Mouse (Mus musculus): ENCODE measurements around the gene Hdgf. TPM values are rescaled to one million over a fixed set of nuclear protein-coding genes. Genes with fewer than 3 reads are reported as not detected.
A peak's percentile ranks its signal among the peaks of the same experiment; 100 is the strongest.
"Not testable (repeated sequence)": the region's sequence is repeated elsewhere in the genome, so short reads cannot be mapped to it uniquely, and the experiment has no call there.

The Hdgf gene
- polyA plus RNA-seq, 1 experiment from 2014 or later, result 179 TPM

DNA sequence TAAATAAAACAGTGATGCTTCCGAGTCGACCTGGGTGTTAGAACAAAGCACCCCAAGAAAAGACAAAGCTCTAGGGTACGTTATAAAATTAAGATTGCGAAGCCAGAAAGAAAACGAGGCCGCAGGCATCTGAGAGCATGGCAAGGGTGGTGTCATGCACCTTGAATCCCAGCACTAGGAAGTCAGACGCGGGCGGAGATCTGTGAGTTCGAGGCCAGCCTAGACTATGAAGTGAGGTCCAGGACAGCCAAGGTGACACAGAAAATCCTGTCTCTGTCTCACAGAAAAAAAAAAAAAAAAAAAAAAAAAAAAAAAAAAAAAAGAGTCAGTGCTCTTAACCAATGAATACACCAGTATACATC lies 20.1 kb upstream of the Hdgf start:
- H3K4me3 ChIP-seq (ENCODE audit: low read depth, low read length), result peak overlapping the region; percentile 90
- H3K9me3 ChIP-seq (replicated peaks; ENCODE audit: control insufficient read depth, low read length), result 0 out of 2 replicates have a peak, but pooled peaks cover 2% of the 10 kb centered on the region
- no peak for ATAC-seq (replicated peaks; ENCODE audit: insufficient number of reproducible peaks, low FRiP score, low TSS enrichment)
- 12% methylated on average over 10 of the region's 10 CpGs for WGBS (ENCODE audit: insufficient replicate concordance)
- H3K27ac ChIP-seq (ENCODE audit: low read depth, low read length), result no peak overlapping the region
- H3K27me3 ChIP-seq (ENCODE audit: control insufficient read depth, insufficient read depth, low read length), result no peaks in the 10 kb centered on the region
- 0 out of 2 replicates have a peak overlapping the region, but pooled peaks have one; percentile 50 for H3K9ac ChIP-seq (ENCODE audit: low read depth, low read length)
- H3K4me1 ChIP-seq (ENCODE audit: control insufficient read depth, insufficient read depth, low read length), result peaks cover 17% of the 10 kb centered on the region
- H3K4me2 ChIP-seq, result peak overlapping the region; percentile 60
- no peaks in the 10 kb centered on the region for H3K36me3 ChIP-seq (ENCODE audit: control insufficient read depth, insufficient read depth, low read length)

- Histone ChIP-seq H3K4me2 (peak overlapping the region; percentile 60), H3K4me1 (ENCODE audit: control insufficient read depth, insufficient read depth, low read length) (peaks cover 17% of the 10 kb centered on the region), H3K27me3 (ENCODE audit: control insufficient read depth, insufficient read depth, low read length) (no peaks in the 10 kb centered on the region), H3K9me3 (replicated peaks; ENCODE audit: control insufficient read depth, low read length) (0 out of 2 replicates have a peak, but pooled peaks cover 2% of the 10 kb centered on the region), H3K27ac (ENCODE audit: low read depth, low read length) (no peak overlapping the region), H3K36me3 (ENCODE audit: control insufficient read depth, insufficient read depth, low read length) (no peaks in the 10 kb centered on the region), H3K4me3 (ENCODE audit: low read depth, low read length) (peak overlapping the region; percentile 90; the same call in 1 of the 2 replicates), H3K9ac (ENCODE audit: low read depth, low read length) (no peak overlapping the region)
- ATAC-seq (replicated peaks; ENCODE audit: insufficient number of reproducible peaks, low FRiP score, low TSS enrichment), result no peak
- WGBS (ENCODE audit: insufficient replicate concordance), result 87% methylated on average over 6 of the region's 6 CpGs
Observed at GRCm38 (mm10) chr3:87886416-87886815, 19.7 kb upstream of the Hdgf start.

- WGBS (ENCODE audit: insufficient replicate concordance), result 81% methylated on average over 4 of the region's 4 CpGs
- H3K9me3 ChIP-seq (replicated peaks; ENCODE audit: control insufficient read depth, low read length); ATAC-seq (replicated peaks; ENCODE audit: insufficient number of reproducible peaks, low FRiP score, low TSS enrichment): not testable (repeated sequence)
Observed at GRCm38 (mm10) chr3:87887400-87887799, 18.7 kb upstream of the Hdgf start.

DNA sequence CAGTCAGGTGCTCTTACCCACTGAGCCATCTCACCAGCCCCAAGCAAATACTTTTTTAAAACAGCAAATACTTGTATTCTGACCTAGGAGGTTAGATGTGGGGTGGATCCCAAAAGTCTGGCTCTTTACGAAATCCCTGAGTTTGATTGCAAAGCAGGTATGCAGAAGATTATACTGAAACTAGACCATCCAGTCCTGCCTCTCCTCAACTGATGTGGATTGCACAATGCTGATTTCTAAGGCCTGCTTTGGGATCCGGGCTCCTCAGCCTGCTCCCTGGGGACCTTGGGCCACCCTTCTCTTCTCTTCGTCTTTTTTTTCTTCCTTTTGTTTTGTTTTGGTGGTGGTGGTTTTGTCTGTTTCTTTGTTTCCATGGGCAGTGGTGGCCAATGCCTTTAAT lies 14.6 kb upstream of the Hdgf start:
- H3K9me3 ChIP-seq (replicated peaks; ENCODE audit: control insufficient read depth, low read length), result 0 out of 2 replicates have a peak, but pooled peaks cover 2% of the 10 kb centered on the region
- no peak for ATAC-seq (replicated peaks; ENCODE audit: insufficient number of reproducible peaks, low FRiP score, low TSS enrichment)
- no peak overlapping the region for H3K4me3 ChIP-seq (ENCODE audit: low read depth, low read length)
- H3K9ac ChIP-seq (ENCODE audit: low read depth, low read length), result no peak overlapping the region
- H3K4me1 ChIP-seq (ENCODE audit: control insufficient read depth, insufficient read depth, low read length), result no peaks in the 10 kb centered on the region
- no peak overlapping the region for H3K4me2 ChIP-seq
- H3K36me3 ChIP-seq (ENCODE audit: control insufficient read depth, insufficient read depth, low read length), result no peaks in the 10 kb centered on the region
- H3K27ac ChIP-seq (ENCODE audit: low read depth, low read length), result no peak overlapping the region
- 69% methylated on average over 3 of the region's 3 CpGs for WGBS (ENCODE audit: insufficient replicate concordance)
- H3K27me3 ChIP-seq (ENCODE audit: control insufficient read depth, insufficient read depth, low read length), result no peaks in the 10 kb centered on the region

More at GRCm38 (mm10) chr3:87887400-87887799, 18.7 kb upstream of the Hdgf start:
- not testable (repeated sequence) for H3K36me3 ChIP-seq (ENCODE audit: control insufficient read depth, insufficient read depth, low read length); H3K4me3 ChIP-seq (ENCODE audit: low read depth, low read length); H3K9ac ChIP-seq (ENCODE audit: low read depth, low read length); H3K27ac ChIP-seq (ENCODE audit: low read depth, low read length); H3K27me3 ChIP-seq (ENCODE audit: control insufficient read depth, insufficient read depth, low read length); H3K4me2 ChIP-seq
- peaks cover 17% of the 10 kb centered on the region for H3K4me1 ChIP-seq (ENCODE audit: control insufficient read depth, insufficient read depth, low read length)

- 72% methylated on average over 3 of the region's 3 CpGs for WGBS (ENCODE audit: insufficient replicate concordance)
- Histone ChIP-seq H3K4me2 (no peak overlapping the region), H3K9me3 (replicated peaks; ENCODE audit: control insufficient read depth, low read length) (no peaks in the 10 kb centered on the region), H3K4me3 (ENCODE audit: low read depth, low read length) (no peak overlapping the region), H3K36me3 (ENCODE audit: control insufficient read depth, insufficient read depth, low read length) (no peaks in the 10 kb centered on the region), H3K9ac (ENCODE audit: low read depth, low read length) (no peak overlapping the region), H3K4me1 (ENCODE audit: control insufficient read depth, insufficient read depth, low read length) (no peaks in the 10 kb centered on the region), H3K27me3 (ENCODE audit: control insufficient read depth, insufficient read depth, low read length) (no peaks in the 10 kb centered on the region), H3K27ac (ENCODE audit: low read depth, low read length) (no peak overlapping the region)
- no peak for ATAC-seq (replicated peaks; ENCODE audit: insufficient number of reproducible peaks, low FRiP score, low TSS enrichment)
Observed at GRCm38 (mm10) chr3:87893367-87893905, 12.7 kb upstream of the Hdgf start.

GRCm38 (mm10) chr3:87899266-87899665 lies 6.9 kb upstream of the Hdgf start:
- no peak for ATAC-seq (replicated peaks; ENCODE audit: insufficient number of reproducible peaks, low FRiP score, low TSS enrichment)
- peaks cover 7% of the 10 kb centered on the region; the same call in 1 of the 2 replicates for H3K4me1 ChIP-seq (ENCODE audit: control insufficient read depth, insufficient read depth, low read length)
- H3K4me3 ChIP-seq (ENCODE audit: low read depth, low read length), result no peak overlapping the region
- no peaks in the 10 kb centered on the region for H3K27me3 ChIP-seq (ENCODE audit: control insufficient read depth, insufficient read depth, low read length)
- H3K9ac ChIP-seq (ENCODE audit: low read depth, low read length), result no peak overlapping the region
- H3K27ac ChIP-seq (ENCODE audit: low read depth, low read length), result no peak overlapping the region
- H3K4me2 ChIP-seq, result no peak overlapping the region
- no peaks in the 10 kb centered on the region for H3K36me3 ChIP-seq (ENCODE audit: control insufficient read depth, insufficient read depth, low read length)
- 72% methylated on average over 3 of the region's 3 CpGs for WGBS (ENCODE audit: insufficient replicate concordance)
- no peaks in the 10 kb centered on the region for H3K9me3 ChIP-seq (replicated peaks; ENCODE audit: control insufficient read depth, low read length)

GRCm38 (mm10) chr3:87899776-87900175 lies 6.3 kb upstream of the Hdgf start:
- no peaks in the 10 kb centered on the region for H3K9me3 ChIP-seq (replicated peaks; ENCODE audit: control insufficient read depth, low read length)
- peaks cover 7% of the 10 kb centered on the region; the same call in 1 of the 2 replicates for H3K4me1 ChIP-seq (ENCODE audit: control insufficient read depth, insufficient read depth, low read length)
- ATAC-seq (replicated peaks; ENCODE audit: insufficient number of reproducible peaks, low FRiP score, low TSS enrichment), result no peak
- H3K27ac ChIP-seq (ENCODE audit: low read depth, low read length), result no peak overlapping the region
- H3K36me3 ChIP-seq (ENCODE audit: control insufficient read depth, insufficient read depth, low read length), result no peaks in the 10 kb centered on the region
- H3K4me2 ChIP-seq, result no peak overlapping the region
- 87% methylated on average over 3 of the region's 3 CpGs for WGBS (ENCODE audit: insufficient replicate concordance)
- H3K9ac ChIP-seq (ENCODE audit: low read depth, low read length), result no peak overlapping the region
- no peak overlapping the region for H3K4me3 ChIP-seq (ENCODE audit: low read depth, low read length)
- no peaks in the 10 kb centered on the region for H3K27me3 ChIP-seq (ENCODE audit: control insufficient read depth, insufficient read depth, low read length)

- H3K4me3 ChIP-seq (ENCODE audit: low read depth, low read length), result peak overlapping the region; percentile 16
- peak overlapping the region; percentile 64 for H3K9ac ChIP-seq (ENCODE audit: low read depth, low read length)
- H3K4me1 ChIP-seq (ENCODE audit: control insufficient read depth, insufficient read depth, low read length), result peaks cover 7% of the 10 kb centered on the region; the same call in 1 of the 2 replicates
- H3K36me3 ChIP-seq (ENCODE audit: control insufficient read depth, insufficient read depth, low read length), result no peaks in the 10 kb centered on the region
- peak overlapping the region; percentile 94 for H3K27ac ChIP-seq (ENCODE audit: low read depth, low read length)
- no peaks in the 10 kb centered on the region for H3K27me3 ChIP-seq (ENCODE audit: control insufficient read depth, insufficient read depth, low read length)
- H3K4me2 ChIP-seq, result peak overlapping the region; percentile 52
- no peaks in the 10 kb centered on the region for H3K9me3 ChIP-seq (replicated peaks; ENCODE audit: control insufficient read depth, low read length)
- WGBS (ENCODE audit: insufficient replicate concordance), result 3% methylated on average over 1 of the region's 1 CpGs
- ATAC-seq (replicated peaks; ENCODE audit: insufficient number of reproducible peaks, low FRiP score, low TSS enrichment), result peak; percentile 79
Observed at GRCm38 (mm10) chr3:87901036-87901624, 5.0 kb upstream of the Hdgf start.

GRCm38 (mm10) chr3:87901959-87902358 lies 4.2 kb upstream of the Hdgf start:
- peak overlapping the region; percentile 94 for H3K27ac ChIP-seq (ENCODE audit: low read depth, low read length)
- not testable (repeated sequence) for H3K9ac ChIP-seq (ENCODE audit: low read depth, low read length); H3K9me3 ChIP-seq (replicated peaks; ENCODE audit: control insufficient read depth, low read length); H3K4me1 ChIP-seq (ENCODE audit: control insufficient read depth, insufficient read depth, low read length); H3K4me2 ChIP-seq; ATAC-seq (replicated peaks; ENCODE audit: insufficient number of reproducible peaks, low FRiP score, low TSS enrichment); H3K27me3 ChIP-seq (ENCODE audit: control insufficient read depth, insufficient read depth, low read length); H3K4me3 ChIP-seq (ENCODE audit: low read depth, low read length); H3K36me3 ChIP-seq (ENCODE audit: control insufficient read depth, insufficient read depth, low read length)
- 80% methylated on average over 5 of the region's 6 CpGs for WGBS (ENCODE audit: insufficient replicate concordance)

All from heart, embryonic 11.5 days (tissue).